Mouse (Mus musculus) C2C12 (cell line): ENCODE data around the gene Tmem247.

Experiments
- CTCF ChIP-seq: IDR thresholded peaks from one replicate; pipeline ENCODE4 v1.5.1; 2011; ENCODE audit not compliant: control insufficient read depth, insufficient read depth, insufficient read length
- USF1 ChIP-seq: IDR thresholded peaks from one replicate; pipeline ENCODE4 v1.6.1; 2011; ENCODE audit warnings: low read depth, mild to moderate bottlenecking, control low read depth, moderate library complexity

- TF ChIP-seq CTCF (no peak), USF1 (no peak)
Measured at GRCm38 (mm10) chr17:86969582-86969981, 52.4 kb downstream of the Tmem247 start.
